Mouse (Mus musculus): Measurements from ENCODE around the gene Sntb2.

Gene Sntb2

DNA sequence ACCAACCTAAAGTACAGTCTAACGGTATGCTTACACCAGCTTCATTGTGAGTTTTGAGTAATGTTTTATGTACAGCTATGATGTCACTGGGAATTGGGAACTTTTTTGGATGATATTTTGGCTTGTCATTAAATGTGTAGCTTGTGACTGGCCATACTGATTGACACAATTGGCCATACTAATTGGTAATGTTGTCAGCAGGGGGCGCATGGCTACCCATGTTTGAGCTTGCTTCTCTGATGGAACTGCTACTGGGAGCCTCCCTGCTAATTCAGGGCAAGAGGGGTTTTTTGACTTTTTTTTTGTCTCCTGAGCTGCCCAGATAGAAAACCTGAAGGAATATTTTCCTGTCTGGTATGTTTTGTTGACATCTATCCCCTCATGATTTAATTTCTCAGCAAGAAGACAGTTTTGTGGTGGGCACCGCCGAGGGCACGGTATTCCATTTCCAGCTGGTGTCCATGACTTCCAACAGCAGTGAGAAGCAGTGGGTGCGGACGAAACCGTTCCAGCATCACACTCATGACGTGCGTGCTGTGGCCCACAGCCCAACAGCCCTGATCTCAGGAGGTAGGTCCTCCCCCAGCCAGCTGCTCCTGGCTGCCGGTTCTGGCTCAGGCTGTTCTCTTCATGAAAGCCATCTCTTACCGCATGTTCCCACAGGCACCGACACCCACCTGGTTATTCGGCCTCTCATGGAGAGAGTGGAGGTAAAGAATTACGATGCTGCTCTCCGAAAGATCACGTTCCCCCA, 29.6 kb upstream of the Sntb2 start:
- Histone ChIP-seq H3K36me3 (ENCODE audit: insufficient read depth, low read length) (peaks cover 94% of the 10 kb centered on the region), H3K4me1 (replicated peaks; ENCODE audit: low read depth, low read length) (peaks cover 38% of the 10 kb centered on the region), H3K27me3 (ENCODE audit: insufficient read depth, low read length) (no peaks in the 10 kb centered on the region), H3K4me3 (replicated peaks; ENCODE audit: low read length) (0 out of 2 replicates have a peak overlapping the region, but pooled peaks have one; percentile 3), H3K9me3 (ENCODE audit: low read length) (no peaks in the 10 kb centered on the region)
- TF ChIP-seq POU5F1 (IDR thresholded peaks at IDR 0.05; ENCODE audit: borderline replicate concordance, low read length) (no peak), NANOG (IDR thresholded peaks at IDR 0.05; ENCODE audit: borderline replicate concordance, low read length) (no peak), CTCF (conservative IDR thresholded peaks at IDR 0.05; ENCODE audit: low read length) (no peak)

DNA sequence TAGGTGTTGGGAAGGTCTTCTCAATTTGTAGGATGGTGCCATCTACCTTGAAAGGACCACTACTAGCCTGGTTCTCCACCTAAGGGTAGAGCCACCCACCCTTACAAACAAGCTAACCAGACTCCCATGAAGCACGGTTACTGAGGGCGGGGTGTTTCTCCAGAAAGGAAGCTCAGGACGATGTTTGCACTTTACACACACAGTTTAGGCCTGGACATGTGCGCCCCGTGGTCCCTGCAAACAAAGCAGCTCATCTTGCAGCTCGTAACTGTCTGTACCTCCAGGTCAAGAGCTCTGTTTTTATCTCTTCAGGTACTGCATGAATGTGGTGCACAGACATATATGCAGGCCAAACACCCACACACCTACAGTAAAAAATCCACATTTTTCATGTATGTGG, 28.9 kb upstream of the Sntb2 start:
- TF ChIP-seq CTCF (conservative IDR thresholded peaks at IDR 0.05; ENCODE audit: low read length), result no peak
- no peak for TF ChIP-seq POU5F1 (IDR thresholded peaks at IDR 0.05; ENCODE audit: borderline replicate concordance, low read length)
- no peak for TF ChIP-seq NANOG (IDR thresholded peaks at IDR 0.05; ENCODE audit: borderline replicate concordance, low read length)
- Histone ChIP-seq H3K36me3 (ENCODE audit: insufficient read depth, low read length) (peaks cover 94% of the 10 kb centered on the region), H3K4me1 (replicated peaks; ENCODE audit: low read depth, low read length) (peaks cover 38% of the 10 kb centered on the region), H3K4me3 (replicated peaks; ENCODE audit: low read length) (0 out of 2 replicates have a peak overlapping the region, but pooled peaks have one; percentile 3), H3K9me3 (ENCODE audit: low read length) (no peaks in the 10 kb centered on the region), H3K27me3 (ENCODE audit: insufficient read depth, low read length) (no peaks in the 10 kb centered on the region)

DNA sequence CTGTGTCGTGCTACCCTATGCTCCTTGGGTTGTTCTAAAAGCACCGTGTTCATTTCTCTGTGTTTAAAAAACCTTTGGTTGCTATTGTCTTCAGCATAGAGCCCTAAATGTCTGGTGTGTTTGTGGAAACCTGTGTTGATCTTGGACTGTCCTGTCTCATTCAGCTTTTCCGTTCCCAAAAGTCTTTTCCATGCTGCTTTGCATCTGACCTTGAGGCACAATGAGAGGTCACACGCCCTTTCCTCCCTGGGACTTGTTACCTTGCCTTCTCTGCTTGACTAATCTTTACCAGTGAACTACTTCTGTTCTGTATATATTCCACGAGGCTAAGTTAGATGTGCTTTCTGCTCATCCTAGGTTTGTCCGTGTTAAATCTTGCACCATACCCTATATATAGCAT, 28.1 kb upstream of the Sntb2 start:
- TF ChIP-seq CTCF (conservative IDR thresholded peaks at IDR 0.05; ENCODE audit: low read length) (no peak), POU5F1 (IDR thresholded peaks at IDR 0.05; ENCODE audit: borderline replicate concordance, low read length) (no peak), NANOG (IDR thresholded peaks at IDR 0.05; ENCODE audit: borderline replicate concordance, low read length) (no peak)
- H3K4me3 ChIP-seq (replicated peaks; ENCODE audit: low read length), result no peak overlapping the region
- no peaks in the 10 kb centered on the region for H3K27me3 ChIP-seq (ENCODE audit: insufficient read depth, low read length)
- H3K9me3 ChIP-seq (ENCODE audit: low read length), result no peaks in the 10 kb centered on the region
- H3K36me3 ChIP-seq (ENCODE audit: insufficient read depth, low read length), result peaks cover 94% of the 10 kb centered on the region
- H3K4me1 ChIP-seq (replicated peaks; ENCODE audit: low read depth, low read length), result peaks cover 38% of the 10 kb centered on the region

GRCm38 (mm10) chr8:106908291-106908690, 27.3 kb upstream of the Sntb2 start:
- Histone ChIP-seq H3K4me1 (replicated peaks; ENCODE audit: low read depth, low read length) (peaks cover 38% of the 10 kb centered on the region), H3K4me3 (replicated peaks; ENCODE audit: low read length) (no peak overlapping the region), H3K9me3 (ENCODE audit: low read length) (no peaks in the 10 kb centered on the region), H3K36me3 (ENCODE audit: insufficient read depth, low read length) (peaks cover 94% of the 10 kb centered on the region), H3K27me3 (ENCODE audit: insufficient read depth, low read length) (no peaks in the 10 kb centered on the region)
- no peak for TF ChIP-seq CTCF (conservative IDR thresholded peaks at IDR 0.05; ENCODE audit: low read length)
- TF ChIP-seq NANOG (IDR thresholded peaks at IDR 0.05; ENCODE audit: borderline replicate concordance, low read length), result no peak
- no peak for TF ChIP-seq POU5F1 (IDR thresholded peaks at IDR 0.05; ENCODE audit: borderline replicate concordance, low read length)

DNA sequence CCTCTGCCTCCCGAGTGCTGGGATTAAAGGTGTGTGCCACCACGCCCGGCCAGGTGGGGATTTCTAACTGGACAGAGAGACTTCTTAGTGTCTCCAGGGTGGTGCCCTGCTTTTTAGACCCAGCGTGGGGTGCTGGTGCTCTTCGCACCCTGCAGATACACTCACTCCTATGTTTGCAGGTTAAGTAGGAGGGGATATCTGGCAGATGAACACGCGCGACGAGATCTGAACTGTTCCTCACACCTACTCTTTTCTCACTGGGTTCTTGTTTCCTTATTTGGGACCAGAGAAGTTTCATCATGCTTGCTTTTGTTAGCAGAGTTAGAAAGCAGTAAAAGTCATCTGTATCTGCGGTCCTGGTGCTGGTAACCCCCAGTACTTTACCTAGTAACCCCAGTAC, 21.9 kb upstream of the Sntb2 start:
- Histone ChIP-seq H3K4me3 (replicated peaks; ENCODE audit: low read length) (no peak overlapping the region), H3K9me3 (ENCODE audit: low read length) (no peaks in the 10 kb centered on the region), H3K4me1 (replicated peaks; ENCODE audit: low read depth, low read length) (peaks cover 8% of the 10 kb centered on the region), H3K27me3 (ENCODE audit: insufficient read depth, low read length) (no peaks in the 10 kb centered on the region), H3K36me3 (ENCODE audit: insufficient read depth, low read length) (peaks cover 93% of the 10 kb centered on the region)
- TF ChIP-seq CTCF (conservative IDR thresholded peaks at IDR 0.05; ENCODE audit: low read length) (no peak), POU5F1 (IDR thresholded peaks at IDR 0.05; ENCODE audit: borderline replicate concordance, low read length) (no peak), NANOG (IDR thresholded peaks at IDR 0.05; ENCODE audit: borderline replicate concordance, low read length) (no peak)

DNA sequence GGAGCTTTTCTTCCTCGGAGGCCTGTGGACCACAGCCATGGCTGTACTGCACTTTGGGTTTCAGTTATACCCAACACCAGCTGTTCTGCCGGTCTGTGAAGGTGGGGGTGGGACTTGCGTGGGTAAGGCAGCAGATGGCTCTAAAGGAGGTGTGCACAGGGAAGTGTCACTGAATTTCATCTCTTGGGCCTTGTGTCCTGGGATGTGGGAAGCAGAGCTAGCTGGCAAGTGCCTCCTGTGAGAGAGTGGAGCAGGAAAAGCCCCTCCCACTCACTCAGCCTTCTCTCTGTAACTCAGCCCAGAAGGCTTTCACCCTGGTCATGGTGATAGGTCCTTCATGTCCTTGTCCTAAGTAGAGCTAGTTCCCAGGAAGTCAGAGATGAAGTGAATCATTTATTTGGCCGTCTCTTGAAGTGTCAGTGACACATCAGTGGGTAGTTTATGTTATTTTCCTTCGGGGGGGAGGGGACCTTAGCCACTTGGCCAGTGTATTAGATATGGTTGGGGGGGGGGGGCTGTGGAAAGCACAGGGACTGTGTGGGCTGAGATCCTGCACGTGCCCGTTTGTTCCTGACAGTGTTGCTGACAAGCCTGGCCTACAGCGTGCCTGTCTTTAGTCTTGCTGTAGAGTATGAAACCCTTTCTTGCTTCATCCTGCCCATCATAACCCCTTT, 15.7 kb upstream of the Sntb2 start:
- Histone ChIP-seq H3K4me1 (replicated peaks; ENCODE audit: low read depth, low read length) (peaks cover 32% of the 10 kb centered on the region), H3K36me3 (ENCODE audit: insufficient read depth, low read length) (peaks cover 87% of the 10 kb centered on the region), H3K4me3 (replicated peaks; ENCODE audit: low read length) (no peak overlapping the region), H3K27me3 (ENCODE audit: insufficient read depth, low read length) (no peaks in the 10 kb centered on the region), H3K9me3 (ENCODE audit: low read length) (no peaks in the 10 kb centered on the region)
- TF ChIP-seq POU5F1 (IDR thresholded peaks at IDR 0.05; ENCODE audit: borderline replicate concordance, low read length), result no peak
- TF ChIP-seq CTCF (conservative IDR thresholded peaks at IDR 0.05; ENCODE audit: low read length), result no peak
- no peak for TF ChIP-seq NANOG (IDR thresholded peaks at IDR 0.05; ENCODE audit: borderline replicate concordance, low read length)

- Histone ChIP-seq H3K27me3 (ENCODE audit: insufficient read depth, low read length) (no peaks in the 10 kb centered on the region), H3K36me3 (ENCODE audit: insufficient read depth, low read length) (peaks cover 81% of the 10 kb centered on the region), H3K4me3 (replicated peaks; ENCODE audit: low read length) (no peak overlapping the region), H3K9me3 (ENCODE audit: low read length) (no peaks in the 10 kb centered on the region), H3K4me1 (replicated peaks; ENCODE audit: low read depth, low read length) (peaks cover 37% of the 10 kb centered on the region)
- no peak for TF ChIP-seq POU5F1 (IDR thresholded peaks at IDR 0.05; ENCODE audit: borderline replicate concordance, low read length)
- peak; percentile 41 for TF ChIP-seq CTCF (conservative IDR thresholded peaks at IDR 0.05; ENCODE audit: low read length)
- TF ChIP-seq NANOG (IDR thresholded peaks at IDR 0.05; ENCODE audit: borderline replicate concordance, low read length), result no peak
These were observed 15.2 kb upstream of the Sntb2 start for GRCm38 (mm10) chr8:106920395-106920741.

DNA sequence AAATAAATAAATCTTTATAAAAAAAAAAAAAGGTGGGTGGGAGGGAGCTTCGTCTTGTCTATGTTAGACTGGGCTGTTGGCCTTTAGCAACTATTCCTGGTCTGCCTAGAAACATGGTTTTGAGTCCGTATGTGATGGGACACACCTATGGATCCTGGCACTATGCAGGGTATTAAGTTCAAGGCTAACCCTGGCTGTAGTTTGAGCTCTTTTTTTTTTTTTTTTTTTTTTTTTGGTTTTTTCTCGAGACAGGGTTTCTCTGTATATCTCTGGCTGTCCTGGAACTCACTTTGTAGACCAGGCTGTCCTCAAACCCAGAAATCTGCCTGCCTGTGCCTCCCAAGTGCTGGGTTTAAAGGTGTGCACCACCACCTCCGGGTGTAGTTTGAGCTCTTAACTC, 11.5 kb upstream of the Sntb2 start:
- H3K4me3 ChIP-seq (replicated peaks; ENCODE audit: low read length), result no peak overlapping the region
- no peak for TF ChIP-seq CTCF (conservative IDR thresholded peaks at IDR 0.05; ENCODE audit: low read length)
- no peaks in the 10 kb centered on the region for H3K27me3 ChIP-seq (ENCODE audit: insufficient read depth, low read length)
- no peaks in the 10 kb centered on the region for H3K9me3 ChIP-seq (ENCODE audit: low read length)
- H3K4me1 ChIP-seq (replicated peaks; ENCODE audit: low read depth, low read length), result peaks cover 54% of the 10 kb centered on the region
- H3K36me3 ChIP-seq (ENCODE audit: insufficient read depth, low read length), result peaks cover 45% of the 10 kb centered on the region
